Mouse (Mus musculus): ENCODE results near the gene Dkc1.
"Not testable (repeated sequence)": the region's sequence is repeated elsewhere in the genome, so short reads cannot be mapped to it uniquely, and the experiment has no call there.

Gene Dkc1

DNA sequence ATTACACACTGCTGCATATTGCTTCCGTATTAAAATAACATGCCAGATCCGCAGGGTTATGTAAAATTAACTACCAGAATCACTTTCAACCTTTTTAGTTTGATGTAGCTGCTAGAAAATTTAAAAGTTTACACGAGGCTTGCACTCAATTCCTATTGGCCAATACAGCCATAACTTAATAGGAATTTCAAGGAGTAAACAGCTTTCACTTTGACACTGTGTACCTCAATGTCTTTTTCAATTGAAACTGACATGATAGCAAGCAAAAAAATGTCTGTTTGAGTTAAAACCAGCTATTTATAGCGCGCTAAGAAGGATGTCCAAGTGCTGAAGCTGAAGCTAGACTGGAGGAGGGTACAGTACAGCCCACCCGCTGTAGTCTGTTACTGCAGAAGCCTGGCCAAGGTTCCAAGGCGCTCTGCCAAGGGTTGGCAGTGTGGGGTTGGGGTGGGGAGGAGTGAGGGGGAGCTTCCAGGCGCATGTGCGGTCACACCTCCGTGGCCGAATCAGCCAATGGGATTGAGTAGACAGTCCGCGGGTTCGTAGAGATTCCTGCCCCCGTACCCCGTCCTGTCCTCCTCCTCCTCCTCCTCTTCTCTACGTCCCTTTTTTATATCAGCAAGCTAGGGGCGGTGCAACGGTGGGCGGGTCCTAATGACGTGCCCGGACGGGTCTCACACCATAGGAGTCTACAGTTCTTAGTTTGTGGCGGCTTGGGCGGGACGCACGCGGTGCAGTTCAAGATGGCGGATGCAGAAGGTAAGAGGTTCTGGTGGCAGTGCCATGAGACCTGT lies at the start of gene Dkc1:
Gene Dkc1 (plus strand): TSS at position 486 of the 794 bp plus-strand sequence.
- DNase-seq, result peak; percentile 96

DNA sequence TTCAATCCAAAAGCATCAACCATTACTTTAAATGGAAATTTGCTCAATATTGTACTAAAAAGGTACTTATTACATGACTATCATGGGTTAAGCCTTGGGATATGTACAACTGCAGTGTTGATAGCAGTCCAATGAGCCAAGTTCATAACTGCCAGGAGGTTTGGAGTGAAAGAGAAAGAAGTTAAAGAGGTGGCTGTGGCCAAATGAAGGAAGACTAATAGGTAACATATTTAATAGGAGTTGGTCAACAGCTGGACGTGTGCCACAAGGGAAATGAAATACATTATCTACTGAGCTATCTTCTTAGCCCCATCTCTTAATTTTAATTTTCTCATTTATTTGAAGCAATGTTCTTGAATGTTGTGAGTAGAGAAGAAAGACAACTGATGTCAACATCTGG lies 49.7 kb upstream of the Dkc1 start:
- peak; percentile 4 for DNase-seq

DNA sequence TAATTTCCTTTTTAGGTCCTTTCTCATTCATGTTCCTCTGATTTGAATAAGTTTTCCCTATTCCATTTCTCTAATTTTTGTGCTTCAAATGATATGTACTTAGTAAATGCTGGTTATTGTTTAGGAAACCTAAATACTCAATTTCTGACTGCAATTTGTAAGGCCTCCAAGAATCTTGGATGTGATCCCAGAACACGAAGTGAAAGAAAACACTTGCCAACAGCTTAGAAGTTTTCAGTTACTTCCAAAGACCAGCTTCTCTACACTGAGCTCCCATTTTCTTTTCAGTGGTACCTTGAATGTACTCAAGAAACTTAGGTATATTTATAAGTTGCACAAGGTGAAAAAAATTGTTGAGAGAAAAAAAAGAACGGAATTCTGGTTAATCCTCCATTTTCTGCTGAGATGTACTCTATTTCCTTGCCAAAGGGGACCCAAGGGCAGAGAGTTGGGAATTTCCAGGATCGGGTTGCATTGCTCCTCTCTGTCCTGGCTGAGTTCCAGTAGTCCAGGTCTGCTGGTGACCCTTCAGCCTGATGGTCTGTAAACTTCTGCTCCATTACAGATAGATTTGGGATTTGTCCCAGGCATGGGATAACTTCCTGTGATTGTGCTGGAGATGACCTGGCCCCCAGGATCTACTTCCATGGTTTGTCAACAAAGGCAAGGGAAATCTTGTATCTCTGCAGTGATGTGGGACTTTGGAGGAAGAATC lies 48.6 kb upstream of the Dkc1 start:
- peak; percentile 39 for DNase-seq

DNA sequence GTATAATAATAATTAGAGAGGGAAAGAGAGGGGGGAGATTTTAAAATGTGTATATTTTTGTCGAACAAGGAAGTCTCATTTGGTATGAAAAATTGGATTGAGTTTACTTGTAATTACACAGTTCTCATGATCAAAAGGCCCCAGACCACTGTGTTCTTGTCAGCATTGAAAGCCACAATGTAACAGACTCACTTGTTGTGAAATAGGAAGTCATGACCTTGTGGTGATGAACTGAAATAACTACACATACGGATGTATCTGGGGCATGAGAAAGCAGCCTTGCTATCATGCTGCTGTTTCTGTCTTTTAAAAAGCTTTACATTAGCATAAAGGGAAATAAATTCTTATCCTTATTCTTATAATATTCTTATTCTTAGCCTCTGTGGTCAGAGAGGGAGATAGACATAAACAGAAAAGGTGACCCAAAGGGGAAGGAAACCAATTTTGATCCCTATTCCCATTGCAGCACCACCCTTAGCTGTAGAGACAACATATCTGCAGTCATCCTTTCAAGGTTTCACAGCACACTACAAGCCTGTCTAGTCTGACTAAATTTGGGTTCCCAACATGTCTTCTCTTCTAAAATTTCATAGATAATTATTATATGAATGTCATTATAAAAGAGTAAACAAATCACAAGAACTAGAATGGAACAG lies 39.4 kb upstream of the Dkc1 start:
- no peak for DNase-seq

DNA sequence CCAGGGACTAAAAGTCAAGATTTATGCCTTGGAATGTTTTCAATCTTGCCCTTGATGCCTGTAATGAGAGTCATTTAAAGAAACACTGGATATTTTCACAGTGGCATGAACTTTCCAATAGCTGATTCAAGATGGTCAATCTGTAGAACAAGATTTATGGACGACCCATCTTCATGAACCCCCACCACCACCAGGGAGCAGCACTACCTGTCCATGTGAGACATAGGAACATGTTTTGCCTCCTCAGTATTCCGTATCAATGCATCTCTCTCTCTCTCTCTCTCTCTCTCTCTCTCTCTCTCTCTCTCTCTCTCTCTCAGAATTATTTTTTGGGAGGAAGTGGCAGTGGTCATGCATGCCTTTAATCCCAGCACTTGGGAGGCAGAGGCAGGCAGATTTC lies 13.3 kb upstream of the Dkc1 start:
- no peak for DNase-seq

DNA sequence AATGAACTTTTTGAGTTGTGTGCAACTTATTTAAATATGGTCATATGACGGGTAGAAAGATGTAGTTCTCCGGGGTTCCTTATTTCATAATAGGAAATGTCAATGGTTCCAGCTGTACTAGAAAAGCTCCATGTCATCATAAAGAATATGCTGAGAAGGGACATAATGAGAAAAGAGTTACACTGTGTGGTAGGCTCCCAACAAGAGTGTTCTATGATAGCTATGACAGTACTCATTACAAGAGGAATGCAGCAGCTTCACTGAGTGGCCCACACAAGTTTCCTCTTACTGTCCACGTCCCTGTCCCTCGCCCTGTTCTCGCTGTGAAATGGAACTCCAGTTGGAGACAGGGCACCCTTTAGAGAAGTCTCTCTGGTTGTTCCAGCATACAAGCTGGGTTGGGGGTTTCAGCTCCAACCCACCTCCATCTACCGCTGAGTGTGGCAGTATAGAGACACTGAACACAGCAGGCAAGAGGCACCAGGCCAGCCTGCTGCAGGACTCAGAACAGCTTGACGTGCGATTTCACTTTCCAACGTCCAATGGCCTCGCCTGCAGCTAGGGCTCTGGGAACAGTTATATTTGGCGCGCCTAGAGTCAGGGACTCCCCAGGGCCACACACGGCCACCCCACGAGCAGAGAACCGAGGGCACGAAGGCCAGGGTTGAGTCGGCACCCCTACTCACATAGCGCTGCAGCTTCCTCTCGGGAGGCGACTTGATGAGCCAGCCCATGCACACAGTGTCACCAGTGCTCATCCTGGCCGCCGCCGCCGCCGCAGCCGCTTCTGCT lies 11.5 kb upstream of the Dkc1 start:
- DNase-seq, result peak; percentile 8

DNA sequence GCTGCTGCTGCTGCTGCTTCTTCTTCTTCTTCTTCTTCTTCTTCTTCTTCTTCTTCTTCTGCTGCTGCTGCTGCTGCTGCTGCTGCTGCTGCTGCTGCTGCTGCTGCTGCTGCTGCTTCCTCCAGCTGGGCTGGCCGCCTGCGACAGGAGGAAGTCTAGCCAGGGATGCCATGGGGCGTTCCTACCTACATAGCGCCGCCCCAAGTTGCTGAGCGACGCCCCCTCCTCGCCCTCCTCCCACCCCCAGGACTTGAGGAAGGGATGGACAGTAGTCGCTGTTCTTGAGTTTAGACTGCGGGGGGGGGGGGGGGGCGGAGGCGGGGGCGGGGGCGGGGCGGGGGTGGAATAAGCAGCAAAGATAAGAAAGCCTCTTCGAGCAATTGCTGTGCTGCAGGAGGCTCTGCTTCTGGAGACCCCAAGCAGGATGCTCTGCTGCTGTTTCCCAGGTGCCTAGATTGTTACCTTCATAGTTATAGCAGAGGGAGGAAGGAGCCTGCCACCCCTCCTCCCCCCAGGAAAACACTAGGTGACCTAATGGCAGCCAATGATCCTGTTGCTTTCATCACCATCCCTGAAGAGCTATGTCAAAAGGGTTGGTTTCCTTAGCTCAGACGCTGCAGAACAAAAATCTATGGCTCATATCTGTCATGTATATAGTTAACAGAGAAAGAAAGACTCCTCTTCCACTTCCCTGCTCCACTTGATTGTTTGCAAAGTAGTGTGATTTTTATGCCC lies 10.7 kb upstream of the Dkc1 start, which contains the start of gene Gab3:
Gene Gab3 (minus strand): TSS at position 685 of the 735 bp plus-strand sequence.
- DNase-seq, result peak; percentile 43

DNA sequence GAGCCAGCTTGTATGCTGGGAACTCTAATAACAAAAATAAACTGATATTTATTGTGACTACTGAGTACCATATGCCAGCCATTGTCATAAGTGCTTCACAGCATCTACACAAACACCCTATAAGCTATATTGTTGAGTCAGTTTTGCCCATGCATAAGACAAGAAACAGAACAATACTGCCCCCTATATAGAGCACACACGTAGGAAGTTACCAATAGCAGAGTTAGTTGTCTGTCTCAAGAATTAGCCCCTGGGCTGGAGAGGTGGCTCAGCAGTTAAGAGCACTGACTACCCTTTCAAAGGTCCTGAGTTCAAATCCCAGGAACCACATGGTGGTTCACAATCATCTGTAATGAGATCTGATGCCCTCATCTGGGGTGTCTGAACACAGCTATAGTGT lies 10.0 kb upstream of the Dkc1 start:
- no peak for DNase-seq

DNA sequence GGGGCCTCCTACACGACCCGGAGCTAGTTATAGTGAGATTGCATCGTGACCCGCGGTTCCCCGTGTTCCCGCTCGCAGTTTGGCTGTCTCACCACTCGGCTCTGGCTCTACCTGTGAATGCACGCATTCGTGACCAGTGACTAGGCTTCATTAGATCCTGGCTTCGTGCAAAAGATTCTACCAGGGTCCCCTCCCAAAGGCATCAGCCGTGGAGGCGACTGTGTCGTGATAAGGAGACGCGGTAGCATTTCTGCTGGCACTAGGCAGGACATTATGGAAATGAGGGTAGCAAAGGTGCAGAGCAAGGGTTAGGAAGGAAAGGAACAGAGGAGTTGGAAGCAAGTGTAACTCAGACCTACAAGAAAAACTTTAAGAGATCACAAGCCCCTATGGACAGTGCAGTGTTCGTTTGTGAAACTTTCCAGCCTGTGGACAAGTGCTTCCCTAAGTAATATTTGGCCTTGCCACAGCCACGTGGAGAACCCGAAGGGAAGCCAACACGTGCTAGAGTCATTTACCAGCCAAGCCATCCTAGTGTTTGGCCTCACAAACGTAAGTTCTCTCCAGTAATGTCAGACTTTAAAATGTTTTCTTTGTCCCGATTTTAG lies 613 bp downstream of the Dkc1 start:
- DNase-seq, result no peak

DNA sequence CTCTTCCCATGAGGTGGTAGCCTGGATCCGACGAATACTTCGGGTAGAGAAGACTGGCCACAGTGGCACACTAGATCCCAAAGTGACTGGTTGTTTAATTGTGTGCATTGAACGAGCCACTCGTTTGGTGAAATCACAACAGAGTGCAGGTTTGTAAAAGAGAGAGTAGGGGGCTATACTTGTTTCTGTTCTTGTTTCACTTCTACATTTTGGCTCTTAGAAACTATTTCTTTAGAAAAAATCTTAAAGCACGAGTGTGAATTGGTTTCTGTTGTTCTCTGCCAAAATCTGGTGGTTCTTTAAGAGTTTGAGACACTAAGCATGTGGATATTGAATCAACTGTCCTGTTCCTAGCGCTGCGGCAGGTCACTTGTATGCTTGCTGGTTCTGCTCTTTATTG lies 3.1 kb downstream of the Dkc1 start:
- no peak for DNase-seq

DNA sequence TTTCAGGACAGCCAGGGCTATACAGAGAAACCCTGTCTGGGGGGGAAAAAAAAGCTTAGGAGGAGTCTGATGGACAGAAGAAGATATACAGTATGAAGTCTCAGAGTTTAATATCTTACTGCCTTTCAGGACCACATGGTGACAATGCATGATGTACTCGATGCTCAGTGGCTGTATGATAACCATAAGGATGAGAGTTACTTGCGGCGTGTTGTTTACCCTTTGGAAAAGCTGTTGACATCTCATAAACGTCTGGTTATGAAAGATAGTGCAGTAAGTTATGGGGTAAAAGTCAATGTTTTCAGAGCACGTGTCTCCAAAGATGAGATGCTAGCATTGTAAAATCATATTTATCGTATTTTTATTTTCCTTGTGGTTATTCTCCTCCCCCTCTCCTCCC lies 6.6 kb downstream of the Dkc1 start:
- DNase-seq, result no peak

DNA sequence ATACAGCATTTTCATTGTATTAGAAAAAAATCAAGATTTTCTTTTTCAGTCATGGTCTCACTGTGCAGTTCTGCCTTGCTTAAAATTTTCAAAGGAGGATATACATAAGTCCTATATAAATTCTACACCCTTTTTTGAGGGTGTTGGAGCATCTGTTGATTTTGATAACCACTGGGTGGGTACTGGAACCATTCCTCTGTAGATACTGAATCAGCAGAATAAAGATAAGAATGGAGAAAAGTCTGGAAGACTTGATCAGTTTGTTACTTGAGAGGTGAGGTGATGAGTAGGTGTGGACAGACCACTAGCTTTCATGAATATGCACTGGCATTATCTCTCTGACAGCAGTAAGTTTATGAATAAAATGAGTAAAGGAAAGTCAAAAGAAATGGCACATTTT lies 19.9 kb downstream of the Dkc1 start:
- DNase-seq, result no peak

DNA sequence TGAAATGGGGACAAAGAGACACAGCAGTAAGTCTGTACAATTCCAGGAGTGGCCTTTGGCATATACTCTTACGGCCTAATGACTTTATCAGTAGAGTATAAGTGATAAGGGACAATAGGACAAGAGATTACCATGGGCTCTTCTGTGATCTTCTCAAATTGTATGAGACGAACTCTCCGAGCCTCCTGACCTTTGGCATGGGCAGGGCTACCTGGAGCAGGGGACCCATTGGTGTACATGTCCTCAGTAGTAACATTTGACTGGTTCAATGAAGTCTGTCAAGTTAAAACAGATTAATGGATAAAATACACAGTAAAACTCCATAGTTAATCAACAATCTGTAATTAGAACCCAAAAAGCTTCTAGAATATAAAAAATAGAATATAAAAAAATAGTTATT lies 30.0 kb downstream of the Dkc1 start:
- DNase-seq, result no peak

DNA sequence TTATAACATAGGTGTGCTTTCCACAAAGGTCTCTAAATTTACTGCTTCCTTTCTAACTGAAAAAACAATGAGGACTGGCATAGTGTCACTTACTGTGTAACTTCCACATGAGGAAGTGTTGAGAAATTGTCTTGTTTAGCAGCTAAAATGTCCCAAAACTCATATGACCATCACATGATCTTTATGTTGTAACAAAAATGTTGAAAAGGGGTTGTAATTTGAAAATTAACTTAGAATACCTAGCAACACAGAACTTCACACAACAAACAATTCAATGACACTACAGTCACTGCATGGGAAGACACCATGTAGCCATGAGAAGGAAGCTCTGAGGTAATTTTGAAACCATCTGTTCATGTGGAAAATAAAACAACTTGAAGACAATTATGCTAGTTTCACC lies 31.2 kb downstream of the Dkc1 start:
- DNase-seq, result no peak

DNA sequence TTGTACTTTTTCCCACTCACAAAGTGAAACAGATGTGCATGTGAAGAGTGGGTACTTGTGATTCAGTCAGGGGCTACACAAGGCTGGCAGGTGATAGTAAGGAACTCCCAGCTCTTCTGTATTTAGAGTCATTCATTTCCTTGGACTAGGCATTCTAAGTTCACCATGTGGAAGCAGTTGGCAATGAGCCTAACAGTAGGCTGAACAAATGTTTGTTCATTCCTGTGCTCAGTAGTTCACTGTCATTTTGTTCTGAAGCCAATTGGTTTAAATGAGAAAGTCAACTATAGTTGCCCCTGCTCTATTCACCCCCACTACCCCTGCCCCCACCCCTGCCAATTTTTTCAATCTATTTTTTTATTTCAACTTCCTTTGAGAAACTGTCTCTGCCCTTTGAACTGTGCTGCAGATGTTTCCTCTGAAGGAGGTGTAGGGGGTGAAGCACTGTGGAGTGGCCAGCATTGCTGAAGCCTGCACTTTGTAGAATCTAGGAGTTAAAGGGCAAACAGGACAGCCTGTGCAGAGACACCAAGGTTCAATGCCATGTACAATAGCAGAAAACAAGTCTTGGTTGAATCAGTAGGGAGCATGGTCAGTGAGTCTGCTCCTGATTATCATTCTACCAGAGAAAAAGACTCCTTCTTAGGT lies 32.8 kb downstream of the Dkc1 start:
- DNase-seq, result peak; percentile 66

DNA sequence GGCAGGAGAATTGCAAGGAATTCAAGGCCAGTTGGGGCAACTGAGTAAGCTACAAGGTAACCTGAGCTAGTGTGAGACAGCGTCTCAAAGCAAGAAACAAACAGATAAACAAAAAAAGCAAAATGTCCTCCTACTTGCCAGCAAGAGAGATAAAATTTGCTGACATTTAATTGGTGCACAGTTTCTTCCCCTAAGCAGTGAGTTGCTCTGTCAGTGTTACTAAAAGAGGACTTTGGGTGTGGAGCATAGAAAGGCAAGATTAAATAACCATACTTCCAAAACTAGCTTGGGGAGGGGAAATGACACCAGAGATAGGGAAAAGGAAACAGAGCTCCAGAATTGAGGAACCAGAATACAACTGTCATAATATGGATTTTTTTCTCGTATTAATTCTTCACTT lies 33.8 kb downstream of the Dkc1 start:
- DNase-seq, result no peak

DNA sequence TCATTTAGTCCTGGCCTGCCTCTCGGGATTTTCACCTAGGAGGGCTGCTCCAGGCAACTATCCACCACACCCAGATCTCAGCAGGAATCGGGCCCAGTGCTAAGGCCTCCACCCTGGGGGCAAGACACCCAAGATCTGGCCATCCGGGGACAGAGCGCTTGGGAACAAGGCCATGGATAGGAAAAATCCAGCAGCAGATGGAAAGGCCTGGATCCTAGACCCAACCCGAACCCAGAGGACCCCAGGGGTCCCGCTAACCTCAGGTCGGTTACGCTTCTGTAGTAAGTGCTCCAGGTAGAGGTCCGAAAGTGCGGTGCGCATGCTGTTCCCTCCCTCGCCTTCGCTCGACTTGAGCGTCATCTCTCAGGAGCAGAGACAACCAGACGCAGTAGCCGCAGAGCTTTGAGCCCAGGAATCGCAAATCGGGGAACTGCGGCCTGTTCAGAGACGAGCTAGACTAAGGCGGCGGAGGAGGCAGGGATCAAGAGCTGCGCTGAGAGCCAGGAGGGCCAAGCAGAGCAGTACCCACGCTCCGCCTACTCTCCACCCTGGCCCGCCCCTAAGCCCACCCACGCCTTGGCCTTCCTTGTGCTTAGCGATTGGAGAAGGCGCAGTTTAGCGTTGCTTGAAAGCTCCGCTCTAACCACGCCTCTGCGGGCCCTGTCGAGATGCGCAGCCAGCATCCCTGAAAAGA lies 35.0 kb downstream of the Dkc1 start, which contains the start of gene Mpp1:
Gene Mpp1 (minus strand): TSS at position 550 of the 694 bp plus-strand sequence.
- DNase-seq, result peak; percentile 83

DNA sequence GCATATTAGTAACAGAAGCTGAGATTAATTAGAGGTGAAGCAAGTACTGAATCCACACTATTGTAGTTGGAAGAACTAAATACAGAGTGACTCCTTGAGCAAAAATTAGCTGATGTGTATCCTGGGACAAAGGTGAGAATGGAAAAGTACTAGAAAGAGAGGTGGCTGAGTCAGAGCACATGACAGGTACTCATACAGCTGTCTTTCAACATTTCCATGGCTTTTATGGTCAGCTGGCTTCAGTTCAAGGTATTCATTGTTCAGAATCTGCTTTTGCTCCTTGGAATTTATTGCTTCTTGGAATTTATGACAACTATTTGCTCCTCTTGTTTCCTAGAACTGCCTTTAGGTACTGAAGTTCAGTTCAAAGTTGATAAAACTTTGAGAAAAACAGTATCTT lies 41.3 kb downstream of the Dkc1 start:
- no peak for DNase-seq

DNA sequence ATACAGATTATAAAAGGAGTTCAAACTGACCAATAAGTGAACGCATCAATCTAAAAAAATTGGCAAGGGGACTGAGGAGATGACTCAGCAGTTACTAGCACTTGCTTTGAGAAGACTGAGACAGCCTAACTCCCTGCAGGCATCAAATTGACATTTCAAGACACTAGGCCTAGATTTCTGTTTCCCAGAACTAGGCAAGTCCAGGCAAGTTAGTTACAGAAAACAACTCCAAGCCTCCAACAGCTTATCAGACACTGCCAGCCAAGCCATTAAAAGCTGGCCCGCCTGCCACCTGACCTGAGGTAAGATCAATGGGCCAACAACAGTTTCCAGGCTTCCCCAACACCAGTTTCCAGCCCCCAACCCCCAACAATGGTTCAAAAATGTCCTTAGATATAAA lies 42.1 kb downstream of the Dkc1 start:
- DNase-seq, result no peak

DNA sequence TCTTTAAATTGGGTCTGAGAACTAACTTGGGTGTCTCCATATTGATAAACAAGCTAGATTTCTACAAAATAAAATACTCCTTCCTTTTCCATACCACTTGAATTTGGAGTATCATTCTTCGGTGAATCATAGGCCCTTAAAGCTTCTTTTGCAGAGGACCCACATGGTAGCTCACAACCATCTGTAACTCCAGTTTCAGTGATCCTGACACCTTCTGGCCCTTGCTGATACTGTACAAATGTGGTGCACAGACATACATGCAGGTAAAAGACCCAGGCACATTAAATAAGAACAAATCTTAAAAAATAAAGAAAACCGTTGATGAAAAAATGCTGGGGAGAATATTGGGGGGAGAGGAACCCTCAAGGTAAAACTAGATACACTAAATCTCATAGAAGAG lies 42.5 kb downstream of the Dkc1 start:
- no peak for DNase-seq

DNA sequence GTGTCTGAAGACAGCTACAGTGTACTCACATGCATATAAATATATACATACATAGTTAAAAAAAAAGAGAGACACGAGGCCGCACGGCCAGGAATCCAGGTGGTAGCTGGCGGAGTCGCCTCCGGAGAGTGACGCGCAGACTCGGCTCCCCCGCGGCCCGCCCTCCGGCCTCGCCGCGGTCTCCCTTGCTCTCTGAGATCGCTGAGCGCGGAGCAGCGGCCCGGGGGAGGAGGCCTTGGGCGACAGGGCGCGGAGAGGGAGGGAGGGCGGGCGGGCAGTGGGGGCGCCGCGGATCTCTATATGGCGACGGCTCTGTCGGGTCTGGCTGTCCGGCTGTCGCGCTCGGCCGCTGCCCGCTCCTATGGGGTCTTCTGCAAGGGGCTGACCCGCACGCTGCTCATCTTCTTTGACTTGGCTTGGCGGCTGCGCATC lies 47.5 kb downstream of the Dkc1 start:
- DNase-seq, result not testable (repeated sequence)
